Mouse (Mus musculus): Measurements from ENCODE around the gene Mylk3. TPM values are rescaled to one million over a fixed set of nuclear protein-coding genes. Genes with fewer than 3 reads are reported as not detected.

The Mylk3 gene
- total RNA-seq, 4 experiments from 2014 or later = 0.47 to 2.0 (median 1.5) TPM

- DNase-seq (ENCODE audit: low spot score in 2 of 2) = no peak
Observed at GRCm38 (mm10) chr8:85321981-85322380, 64.2 kb downstream of the Mylk3 start.

- no peak for DNase-seq (ENCODE audit: low spot score in 2 of 2)
Observed at GRCm38 (mm10) chr8:85318534-85318933, 67.6 kb downstream of the Mylk3 start.

GRCm38 (mm10) chr8:85313036-85313435, 73.1 kb downstream of the Mylk3 start:
- no peak for DNase-seq (ENCODE audit: low spot score in 2 of 2)

GRCm38 (mm10) chr8:85311743-85312142, 74.4 kb downstream of the Mylk3 start:
- no peak for DNase-seq (ENCODE audit: low spot score in 2 of 2)

- DNase-seq (ENCODE audit: low spot score in 2 of 2) = no peak
Observed at GRCm38 (mm10) chr8:85308564-85308963, 77.6 kb downstream of the Mylk3 start.

GRCm38 (mm10) chr8:85303531-85303930, 82.6 kb downstream of the Mylk3 start:
- DNase-seq (ENCODE audit: low spot score in 2 of 2) = no peak

GRCm38 (mm10) chr8:85302931-85303330, 83.2 kb downstream of the Mylk3 start:
- DNase-seq (ENCODE audit: low spot score in 2 of 2) = no peak

- no peak for DNase-seq (ENCODE audit: low spot score in 2 of 2)
Observed at GRCm38 (mm10) chr8:85301941-85302340, 84.2 kb downstream of the Mylk3 start.

GRCm38 (mm10) chr8:85299434-85300077, 86.6 kb downstream of the Mylk3 start, which contains the start of the genes Orc6 and Vps35:
TSS of gene Orc6 (plus strand) at chr8:85299632.
TSS of gene Vps35 (minus strand) at chr8:85299802.
- DNase-seq (ENCODE audit: low spot score in 2 of 2) = peak; percentile 93 to 95

- no peak for DNase-seq (ENCODE audit: low spot score in 2 of 2)
Observed at GRCm38 (mm10) chr8:85298600-85299433, 87.3 kb downstream of the Mylk3 start.

GRCm38 (mm10) chr8:85286846-85287245, 99.3 kb downstream of the Mylk3 start:
- no peak for DNase-seq (ENCODE audit: low spot score in 2 of 2)

Other genes with a start within 250 kb of the Mylk3 start
- gene Cks1brt, start 234.4 kb downstream of the Mylk3 start, total RNA-seq (2022) = not detected
- gene Olfr371, start 160.4 kb downstream of the Mylk3 start, total RNA-seq (2022) = not detected
- 1 to 10 TPM; 3.0 to 4.0 (median 3.2) TPM for gene Orc6, start 86.7 kb downstream of the Mylk3 start, total RNA-seq (2022)
- gene Vps35, start 86.5 kb downstream of the Mylk3 start, total RNA-seq (2022) = 10 to 100 TPM; 54.5 to 57.3 (median 55.8) TPM
- 10 to 100 TPM in 2 of 4 experiments, 1 to 10 TPM in 2; 9.1 to 12.6 (median 10.2) TPM for gene 4921524J17Rik, start 46.5 kb upstream of the Mylk3 start, total RNA-seq (2022)
- gene Gpt2, start 106.2 kb upstream of the Mylk3 start, total RNA-seq (2022) = 100 to 1,000 TPM; 252 to 313 (median 291) TPM
- gene Dnaja2, start 169.0 kb upstream of the Mylk3 start, total RNA-seq (2022) = 100 to 1,000 TPM; 185 to 251 (median 205) TPM

Measured in gastrocnemius, adult 8-10 months (tissue).